Mouse (Mus musculus) lung, postnatal 0 days (tissue): ENCODE results near the gene Synj1. TPM values are rescaled to one million over a fixed set of nuclear protein-coding genes. Genes with fewer than 3 reads are reported as not detected.

ENCODE experiments used
- ATAC-seq: fragments of 200-750 bp; cut with Nextera tagmentation; 2 replicates; pipeline ENCODE4 v1.8.0; 2017; ENCODE audit warnings: moderate library complexity
- DNase-seq: peaks from one replicate; pipeline ENCODE4 v3.0.0-alpha.2; 2016; ENCODE audit warnings: low spot score
- H3K27ac ChIP-seq: fragments of 300-500 bp; sonication (generic); 2 replicates; pipeline ENCODE4 v1.5.1; 2014; ENCODE audit warnings: antibody characterized with exemption, mild to moderate bottlenecking, low read length, mixed read lengths
- H3K27me3 ChIP-seq: fragments of 300-500 bp; sonication (generic); replicated peaks from 2 replicates; pipeline ENCODE4 v1.6.1; 2014; ENCODE audit warnings: low read length, mixed read lengths; ENCODE audit not compliant: insufficient read depth
- H3K36me3 ChIP-seq: fragments of 300-500 bp; sonication (generic); 2 replicates; pipeline ENCODE4 v1.6.1; 2014; ENCODE audit warnings: low read length, mixed read lengths; ENCODE audit not compliant: insufficient read depth
- H3K4me1 ChIP-seq: fragments of 300-500 bp; sonication (generic); 2 replicates; pipeline ENCODE4 v1.6.1; 2014; ENCODE audit warnings: antibody characterized with exemption, low read depth, low read length, mixed read lengths; ENCODE audit not compliant: insufficient read depth
- H3K4me2 ChIP-seq: fragments of 300-500 bp; sonication (generic); replicated peaks from 2 replicates; pipeline ENCODE4 v1.6.1; 2014; ENCODE audit warnings: low read depth, mild to moderate bottlenecking, low read length, moderate library complexity, mixed read lengths
- H3K4me3 ChIP-seq: fragments of 300-500 bp; sonication (generic); 2 replicates; pipeline ENCODE4 v1.5.1; 2014; ENCODE audit warnings: low read depth, low read length
- H3K9ac ChIP-seq: fragments of 300-500 bp; sonication (generic); replicated peaks from 2 replicates; pipeline ENCODE4 v1.6.1; 2014; ENCODE audit warnings: low read depth, mild to moderate bottlenecking
- H3K9me3 ChIP-seq: fragments of 300-500 bp; sonication (generic); 2 replicates; pipeline ENCODE4 v1.6.1; 2016; ENCODE audit warnings: low read length, mixed read lengths
- CTCF ChIP-seq: IDR thresholded peaks from 2 replicates; pipeline ENCODE4 v1.5.1; 2016; ENCODE audit warnings: antibody characterized with exemption, mild to moderate bottlenecking
- EP300 ChIP-seq: IDR thresholded peaks from 2 replicates; pipeline ENCODE4 v1.6.1; 2016; ENCODE audit warnings: antibody characterized with exemption, mild to moderate bottlenecking, control low read depth
- WGBS: fragments of 180-500 bp; shearing (Covaris S2); extraction: QIAGEN DNeasy Blood & Tissue Kit; methylation state at CpG from one replicate; pipeline ENCODE4 v1.1.7; 2014; 5-methylcytosine and 5-hydroxymethylcytosine counted together
- polyA plus RNA-seq: library from polyadenylated mRNA; unstranded; fragments of >200 nt; fragmentation: Nextera tagmentation; extraction: Ambion mirVana; gene quantifications from 2 replicates; pipeline ENCODE4 v1.2.1, GENCODE M21; 2015

The Synj1 gene
- polyA plus RNA-seq, 1 experiment from 2014 or later = 13.1 TPM

DNA sequence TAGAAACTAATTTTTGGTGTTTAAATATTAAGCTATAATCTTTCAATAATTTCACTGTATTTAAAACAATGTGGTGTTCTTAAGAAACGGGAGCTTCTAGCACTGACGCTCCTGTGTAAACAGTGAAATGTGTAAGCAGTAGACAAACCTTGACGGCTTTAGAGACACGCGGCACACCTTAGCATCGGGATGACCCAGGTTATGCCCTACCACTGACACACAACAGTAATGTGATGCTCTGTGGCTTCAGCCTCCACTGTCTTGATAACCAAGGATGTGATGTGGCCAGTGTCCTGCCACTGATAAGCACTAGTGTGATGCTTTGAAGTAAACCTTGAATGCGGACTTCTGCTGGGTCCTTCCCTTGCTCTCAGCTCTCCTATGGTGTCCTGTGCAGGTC is 69.9 kb downstream of the Synj1 start:
- DNase-seq (no peak), ATAC-seq (no peak)
- 82% methylated on average over 7 of the region's 7 CpGs for WGBS
- Histone ChIP-seq H3K4me3 (no peak overlapping the region), H3K4me1 (no peaks in the 10 kb centered on the region), H3K9ac (no peak overlapping the region), H3K27me3 (no peaks in the 10 kb centered on the region), H3K36me3 (peaks cover 37% of the 10 kb centered on the region), H3K9me3 (no peaks in the 10 kb centered on the region), H3K27ac (no peak overlapping the region), H3K4me2 (no peak overlapping the region)
- TF ChIP-seq CTCF (no peak), EP300 (no peak)

DNA sequence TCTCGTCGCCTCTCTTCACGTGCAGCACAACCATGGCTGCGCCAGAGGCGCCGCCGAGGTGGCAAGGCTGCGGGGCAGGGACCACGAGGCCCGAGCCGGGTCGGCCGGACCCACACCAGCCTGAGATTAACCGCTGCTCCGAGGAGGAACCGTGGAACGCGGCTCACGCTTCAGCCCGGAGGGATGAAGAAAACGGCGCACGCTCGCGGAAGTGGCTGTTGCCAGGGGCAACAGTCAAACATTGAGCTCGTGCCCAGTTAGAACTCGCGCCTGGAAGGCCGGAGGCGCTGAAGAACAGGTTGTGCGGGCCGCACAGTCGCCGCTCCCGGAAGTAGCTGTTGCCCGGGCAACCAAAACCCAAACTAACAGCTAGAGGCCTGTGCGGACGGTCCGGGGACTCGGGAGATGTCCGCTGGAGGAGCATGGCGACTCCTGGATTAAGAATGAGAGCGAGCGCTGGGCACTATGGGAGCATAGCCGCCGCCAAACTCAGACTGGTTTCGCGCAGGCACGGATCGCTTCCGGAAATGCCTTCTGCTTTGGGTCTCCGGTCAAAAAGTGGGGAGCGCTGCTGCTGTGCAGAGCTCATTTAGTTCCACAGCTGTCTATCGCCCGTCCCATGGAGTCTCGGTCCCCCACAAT is 76.3 kb downstream of the Synj1 start, which contains the start of gene Cfap298:
Gene Cfap298, minus strand, starts transcription at position 428 of the 642 bp plus-strand sequence.
- peak within 1 kb of the TSS; percentile 91 for H3K4me2 ChIP-seq
- DNase-seq (peak; percentile 97), ATAC-seq (peak; percentile 98)
- WGBS = 1% methylated on average over 55 of the region's 56 CpGs
- H3K27me3 ChIP-seq = no peaks in the 10 kb centered on the region
- no peaks in the 10 kb centered on the region for H3K9me3 ChIP-seq
- peak within 1 kb of the TSS; percentile 68 for H3K4me3 ChIP-seq
- TF ChIP-seq EP300 (no peak), CTCF (no peak)
- peak within 1 kb of the TSS; percentile 65 for H3K9ac ChIP-seq
- peaks cover 13% of the 10 kb centered on the region; the same call in 1 of the 2 replicates for H3K36me3 ChIP-seq
- no peaks in the 10 kb centered on the region for H3K4me1 ChIP-seq
- peak within 1 kb of the TSS; percentile 88 for H3K27ac ChIP-seq

DNA sequence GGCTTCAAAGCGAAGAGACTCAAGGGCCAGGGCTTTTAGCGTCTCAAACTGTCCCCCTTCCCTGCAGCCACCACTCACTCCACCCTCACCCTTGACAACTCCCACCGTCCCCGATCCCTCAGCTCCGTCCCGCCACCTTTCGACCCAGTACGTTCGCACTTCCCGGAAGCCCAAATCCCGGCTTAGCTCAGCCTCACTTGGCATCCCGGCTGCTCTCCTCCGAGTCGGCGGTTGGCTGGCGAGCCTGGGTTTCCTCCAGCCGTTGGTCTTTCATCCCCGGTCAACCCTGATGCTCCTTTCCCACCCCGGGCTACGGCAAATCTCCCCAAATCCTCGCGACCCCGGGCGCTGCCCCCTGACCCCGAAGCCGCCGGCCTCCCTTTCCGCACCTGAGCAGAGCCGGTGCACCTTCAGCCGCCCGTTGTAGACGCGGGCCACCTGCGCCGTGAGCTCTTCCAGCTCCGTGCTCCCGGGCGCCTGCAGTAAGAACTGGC is 76.9 kb downstream of the Synj1 start:
- H3K4me3 ChIP-seq = peak overlapping the region; percentile 68
- DNase-seq = peak; percentile 76
- TF ChIP-seq CTCF = peak; percentile 49
- TF ChIP-seq EP300 = no peak
- peak overlapping the region; percentile 65 for H3K9ac ChIP-seq
- H3K4me1 ChIP-seq = no peaks in the 10 kb centered on the region
- H3K27ac ChIP-seq = peak overlapping the region; percentile 88
- WGBS = 2% methylated on average over 38 of the region's 38 CpGs
- H3K9me3 ChIP-seq = no peaks in the 10 kb centered on the region
- peak overlapping the region; percentile 91 for H3K4me2 ChIP-seq
- peaks cover 13% of the 10 kb centered on the region; the same call in 1 of the 2 replicates for H3K36me3 ChIP-seq
- ATAC-seq = peak; percentile 59
- no peaks in the 10 kb centered on the region for H3K27me3 ChIP-seq

DNA sequence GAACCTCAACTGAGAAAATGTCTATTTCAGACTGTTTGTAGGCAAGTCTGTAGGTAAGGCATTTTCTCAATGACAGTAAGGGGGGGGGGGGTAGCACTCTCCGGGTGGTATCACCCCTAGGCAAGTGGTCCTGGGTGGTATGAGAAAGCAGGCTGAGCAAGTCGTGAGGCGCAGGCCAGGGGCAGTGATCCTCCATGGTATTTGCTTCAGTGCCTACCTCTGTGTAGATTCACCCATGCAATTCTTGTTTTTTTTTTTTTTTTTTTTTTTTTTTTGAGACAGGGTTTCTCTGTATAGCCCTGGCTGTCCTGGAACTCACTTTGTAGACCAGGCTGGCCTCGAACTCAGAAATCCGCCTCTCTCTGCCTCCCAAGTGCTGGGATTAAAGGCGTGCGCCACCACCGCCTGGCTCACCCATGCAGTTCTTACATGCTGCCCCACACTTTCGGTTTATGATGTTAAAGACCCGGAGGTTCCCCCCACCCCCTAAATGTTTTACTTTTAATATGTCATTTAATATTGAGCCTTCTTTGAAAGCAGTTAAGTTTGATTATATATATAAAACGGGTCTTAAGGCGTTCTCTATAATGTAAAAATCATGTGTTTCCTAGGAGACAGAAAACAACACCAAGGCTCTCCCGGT is 77.5 kb downstream of the Synj1 start:
- no peaks in the 10 kb centered on the region for H3K27me3 ChIP-seq
- peak overlapping the region; percentile 88 for H3K27ac ChIP-seq
- peak overlapping the region; percentile 65 for H3K9ac ChIP-seq
- H3K9me3 ChIP-seq = no peaks in the 10 kb centered on the region
- ATAC-seq (no peak), DNase-seq (peak; percentile 10)
- TF ChIP-seq CTCF (no peak), EP300 (no peak)
- WGBS = 27% methylated on average over 13 of the region's 13 CpGs
- no peaks in the 10 kb centered on the region for H3K4me1 ChIP-seq
- H3K4me3 ChIP-seq = peak overlapping the region; percentile 68
- H3K4me2 ChIP-seq = peak overlapping the region; percentile 91
- peaks cover 12% of the 10 kb centered on the region; the same call in 1 of the 2 replicates for H3K36me3 ChIP-seq

DNA sequence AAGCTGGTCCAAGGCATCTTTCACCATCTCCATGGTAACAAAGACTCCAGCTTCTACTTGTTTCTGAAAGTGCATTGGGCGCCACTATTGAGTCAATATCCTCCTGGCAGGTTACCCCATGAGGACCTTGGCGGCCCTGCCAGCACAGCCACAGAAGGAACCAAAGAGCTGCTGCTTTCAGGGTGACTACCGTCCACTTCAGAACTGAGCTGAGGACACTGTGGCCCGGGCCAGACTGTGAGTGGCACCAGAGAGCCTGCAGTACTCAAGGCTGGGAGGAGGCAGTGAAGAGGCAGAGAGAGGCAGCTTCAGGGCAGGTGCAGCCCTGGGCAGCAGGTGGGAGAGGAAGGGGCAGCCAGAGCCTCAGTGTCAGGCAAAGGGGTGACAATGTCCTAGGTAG is 83.7 kb downstream of the Synj1 start:
- TF ChIP-seq EP300 (peak; percentile 31; the same call in 1 of the 2 replicates), CTCF (no peak)
- WGBS = 79% methylated on average over 4 of the region's 4 CpGs
- H3K9ac ChIP-seq = no peak overlapping the region
- no peak overlapping the region for H3K4me3 ChIP-seq
- H3K4me1 ChIP-seq = no peaks in the 10 kb centered on the region
- ATAC-seq (peak; percentile 75), DNase-seq (peak; percentile 67)
- H3K27ac ChIP-seq = no peak overlapping the region
- H3K27me3 ChIP-seq = no peaks in the 10 kb centered on the region
- no peaks in the 10 kb centered on the region for H3K36me3 ChIP-seq
- no peaks in the 10 kb centered on the region for H3K9me3 ChIP-seq
- H3K4me2 ChIP-seq = no peak overlapping the region

DNA sequence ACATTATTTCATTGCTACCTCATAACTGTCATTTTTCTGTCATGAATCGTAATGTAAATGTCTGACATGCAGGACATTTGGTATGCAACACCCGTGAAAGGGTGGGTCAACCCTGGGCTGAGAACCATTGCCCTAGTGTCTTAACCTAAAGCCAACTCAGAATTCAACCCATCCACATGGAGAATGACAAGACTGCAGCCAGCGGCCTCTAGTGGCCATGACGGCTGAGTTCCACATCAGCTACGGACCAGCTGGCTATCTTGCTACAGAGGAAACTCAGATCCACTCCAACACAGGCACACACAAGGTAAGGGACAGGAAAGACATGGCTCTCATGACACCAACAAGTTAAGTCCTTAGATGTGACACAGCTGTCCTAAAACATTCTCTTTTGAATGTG is 85.6 kb downstream of the Synj1 start:
- DNase-seq (peak; percentile 82), ATAC-seq (peak; percentile 46)
- Histone ChIP-seq H3K9ac (no peak overlapping the region), H3K27me3 (no peaks in the 10 kb centered on the region), H3K36me3 (no peaks in the 10 kb centered on the region), H3K4me1 (no peaks in the 10 kb centered on the region), H3K4me2 (no peak overlapping the region), H3K27ac (no peak overlapping the region), H3K9me3 (no peaks in the 10 kb centered on the region), H3K4me3 (no peak overlapping the region)
- WGBS = 25% methylated on average over 5 of the region's 5 CpGs
- TF ChIP-seq EP300 (no peak), CTCF (peak; percentile 96)
